Mouse (Mus musculus) mature B cell (primary cell): ENCODE results near the gene Ctnnd2.

Source experiments
- in situ Hi-C: fragments of 300-500 bp; cut with MboI; formaldehyde crosslinking; loops from 2 replicates; pipeline ENCODE4 v1.14.3; 2019

Ctnnd2 gene

DNA sequence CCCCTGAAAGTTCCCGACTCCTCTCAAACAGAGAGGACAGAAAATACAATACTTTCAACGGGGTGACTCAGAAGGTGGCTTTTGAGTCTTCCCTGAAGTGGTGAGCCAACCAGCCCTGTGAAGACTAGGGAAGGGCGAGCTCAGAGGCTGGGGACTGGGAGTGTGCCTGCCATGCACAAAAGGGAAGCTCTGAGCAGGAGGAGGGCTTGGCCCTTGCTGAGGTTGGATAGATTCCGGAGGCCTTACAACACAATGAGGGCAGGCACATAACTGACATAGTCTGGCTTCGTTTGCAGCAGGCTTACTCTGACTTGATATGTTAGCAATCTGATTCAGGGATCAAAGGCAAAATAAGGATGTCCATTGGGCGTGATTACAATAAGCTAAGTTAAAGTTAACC, 477.6 kb downstream of the Ctnnd2 start:
- in situ Hi-C loops, result no loop called here

DNA sequence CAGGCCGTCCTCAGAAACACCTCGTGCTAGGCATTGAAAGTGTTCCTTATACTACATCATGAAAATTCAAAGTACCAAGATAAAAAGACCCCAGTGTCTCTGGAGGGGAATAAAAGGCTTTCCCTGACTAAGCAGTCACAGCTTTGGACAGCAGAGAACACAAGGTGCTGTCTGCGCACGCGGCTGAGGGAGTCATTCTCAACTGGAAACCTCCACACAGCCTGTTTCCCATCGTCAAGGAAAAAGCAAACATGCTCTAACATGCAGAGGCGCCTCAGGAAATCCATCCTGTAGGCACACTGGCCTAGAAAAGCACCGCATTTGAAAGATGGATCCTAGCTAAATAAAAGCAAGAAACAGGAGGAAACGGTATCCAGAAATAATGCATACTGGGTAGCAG, 483.0 kb downstream of the Ctnnd2 start:
- in situ Hi-C loops, result no loop called here

DNA sequence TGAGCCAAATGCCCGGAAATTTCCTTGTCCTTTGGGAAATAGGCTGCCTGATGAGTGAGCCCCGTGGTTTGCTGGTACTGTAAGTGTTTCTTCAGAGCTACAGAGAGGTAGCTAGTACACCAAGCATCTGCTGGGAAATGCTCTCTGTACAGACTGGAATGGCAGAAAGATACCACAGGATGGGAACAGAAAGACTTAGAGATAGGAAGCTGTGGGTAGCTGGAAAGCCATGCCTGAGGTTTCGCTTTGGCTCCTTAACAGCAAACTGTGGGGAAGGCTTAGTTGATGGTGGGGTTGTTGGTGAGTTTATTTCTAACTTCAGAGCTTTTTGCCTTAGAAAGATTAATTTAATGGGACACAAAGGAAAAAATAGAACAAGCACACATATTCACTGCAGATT, 485.2 kb downstream of the Ctnnd2 start:
- in situ Hi-C loops, result no loop called here

DNA sequence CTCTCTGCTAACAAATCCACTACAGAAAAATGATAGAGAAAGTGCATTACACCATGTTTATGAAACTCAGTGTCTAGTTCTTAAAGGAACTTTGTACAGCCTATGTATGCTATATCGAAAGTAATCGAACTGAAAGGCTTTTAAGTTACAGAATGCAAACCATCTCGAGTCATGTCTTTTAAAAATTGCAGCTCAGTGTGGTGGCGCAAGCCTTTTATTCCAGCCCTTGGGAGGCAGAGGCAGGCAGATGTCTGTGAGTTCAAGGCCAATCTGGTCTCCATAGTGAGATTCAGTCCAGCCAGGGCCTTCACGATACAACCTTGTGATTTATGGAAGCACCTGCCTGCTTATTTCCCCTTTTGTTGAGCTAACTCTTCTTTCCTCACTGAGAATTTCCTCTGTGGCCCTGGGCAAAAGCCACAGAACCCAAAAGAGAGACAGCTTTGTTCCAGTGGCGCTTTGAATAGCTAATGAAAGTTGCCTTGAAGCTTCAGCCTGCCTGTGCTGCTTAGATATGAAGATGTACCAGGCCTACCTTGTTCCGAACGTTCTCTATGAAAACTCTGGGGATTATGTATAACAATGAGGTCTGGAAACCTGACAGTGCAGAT, 488.3 kb downstream of the Ctnnd2 start:
- in situ Hi-C loops, result no loop called here

DNA sequence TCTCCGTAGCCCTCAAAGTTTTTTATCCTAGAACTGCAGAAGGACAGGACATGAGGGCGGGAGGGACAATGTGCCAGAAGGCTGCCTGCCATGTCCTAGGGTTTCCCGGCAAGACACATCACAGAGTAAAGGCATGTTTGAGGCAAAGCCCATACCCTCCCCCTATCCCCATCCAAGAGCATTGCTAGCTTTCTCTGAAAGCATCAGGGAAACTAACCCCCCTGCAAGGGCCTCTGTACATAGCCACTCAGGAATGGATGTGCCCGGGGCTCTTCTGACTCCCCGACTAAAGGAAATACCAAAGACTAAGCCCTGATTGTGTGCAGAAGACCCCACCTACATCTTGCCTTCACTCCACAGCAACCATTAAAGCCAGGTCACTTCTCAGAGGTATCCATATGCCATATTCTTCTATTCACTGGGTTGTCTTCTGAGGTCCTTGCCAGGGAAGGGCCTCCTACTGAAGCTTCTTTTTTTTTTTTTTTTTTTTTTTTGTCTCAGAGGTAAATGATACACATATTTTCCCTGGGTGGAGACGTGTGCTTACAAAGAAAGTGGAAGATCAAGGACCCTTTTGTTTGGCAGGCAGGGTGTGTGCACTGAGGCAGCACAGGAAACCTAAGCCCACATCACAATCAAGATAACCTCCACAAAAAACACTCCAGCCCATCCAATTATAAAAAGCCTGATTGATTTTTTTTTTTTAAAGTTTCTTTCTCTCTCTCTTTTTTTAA, 489.5 kb downstream of the Ctnnd2 start:
- in situ Hi-C loops, result no loop called here

DNA sequence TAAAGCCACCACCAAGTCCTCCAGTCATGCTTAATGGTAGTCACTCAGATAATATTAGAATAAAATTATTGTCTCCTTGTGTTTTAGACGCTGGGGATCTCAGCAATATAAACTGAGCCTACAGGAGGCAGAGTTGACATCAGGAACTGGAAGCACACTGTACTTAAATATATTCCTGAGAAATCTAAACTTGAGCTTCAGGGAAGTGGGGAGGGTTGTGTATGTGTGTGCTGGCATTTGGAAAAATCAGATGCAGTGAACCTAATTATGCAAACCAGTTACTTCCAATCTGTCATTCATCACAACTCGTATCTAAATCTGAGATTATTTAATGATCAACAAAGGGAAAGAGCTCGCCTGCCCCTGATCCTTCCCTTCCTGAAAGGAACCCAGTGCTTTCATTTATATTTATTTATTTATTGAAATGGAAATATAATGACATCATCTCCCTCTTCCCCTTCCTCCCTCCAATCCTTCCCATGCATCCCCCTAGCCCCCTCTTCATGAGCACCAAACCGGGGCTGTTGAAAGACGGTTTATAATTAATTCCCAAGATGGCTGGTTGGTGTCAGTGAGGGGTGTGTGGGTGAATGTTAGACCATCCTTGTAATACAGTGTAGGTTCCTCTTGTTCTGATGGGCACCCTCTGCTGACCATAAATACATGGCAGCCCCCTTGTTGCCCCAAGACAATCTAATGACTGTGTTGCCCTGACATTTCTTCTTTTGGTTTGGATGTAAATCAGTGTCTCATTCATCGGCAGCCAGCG, 495.6 kb downstream of the Ctnnd2 start:
- in situ Hi-C loops, result no loop called here

DNA sequence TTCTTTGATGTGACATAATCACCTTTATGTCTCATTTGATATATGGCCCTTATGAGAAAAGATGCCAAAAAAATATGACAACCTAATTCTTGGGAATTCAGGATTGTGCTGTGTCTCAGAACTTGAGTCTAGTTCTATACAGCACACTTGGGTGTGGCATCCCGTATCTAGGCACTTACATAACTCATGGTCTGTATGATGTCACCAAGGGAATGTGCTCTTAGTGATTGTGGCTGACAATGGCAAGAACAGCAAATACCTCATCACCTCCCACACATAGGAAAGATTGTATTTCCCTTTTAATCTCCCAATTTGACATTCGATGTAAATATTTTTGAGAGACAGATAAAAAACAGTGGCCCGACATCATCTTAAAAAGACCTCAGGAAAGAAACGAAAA, 509.5 kb downstream of the Ctnnd2 start:
- in situ Hi-C loops, result no loop called here

DNA sequence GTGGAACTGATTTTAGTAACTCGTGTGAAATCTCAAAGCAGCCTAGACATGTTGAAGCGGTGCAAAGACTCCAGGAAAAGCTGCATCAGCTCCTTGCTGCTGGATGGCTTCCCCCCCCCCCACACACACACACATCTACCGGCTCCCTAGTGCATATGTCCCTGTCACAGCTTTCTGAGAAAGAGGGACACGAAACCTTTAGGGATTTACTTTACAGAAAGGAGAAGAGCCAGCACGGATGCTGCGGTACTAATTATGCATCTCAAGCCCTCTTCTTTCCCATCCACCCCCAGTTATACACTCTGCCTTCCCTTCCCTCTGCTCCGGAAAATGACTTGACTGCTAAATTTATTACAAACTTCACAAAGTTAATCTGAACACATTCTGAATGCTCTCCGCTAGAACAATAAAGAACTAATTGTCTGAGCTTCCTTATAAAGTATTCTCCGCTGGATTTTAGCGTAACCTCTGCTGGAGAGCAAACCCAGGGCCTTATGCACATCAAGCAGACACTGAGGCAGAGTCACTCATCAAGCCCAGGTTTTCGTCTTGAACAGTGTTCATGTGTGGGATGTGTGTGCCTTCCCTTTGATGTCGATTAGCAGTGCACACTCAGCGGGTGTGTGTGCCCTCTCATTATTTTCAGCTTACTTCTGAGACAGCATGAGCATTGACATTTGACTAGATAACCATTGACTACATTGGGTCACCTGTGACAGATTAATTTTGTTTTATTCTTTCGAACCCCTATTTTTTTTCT, 510.1 kb downstream of the Ctnnd2 start:
- in situ Hi-C loops, result no loop called here

DNA sequence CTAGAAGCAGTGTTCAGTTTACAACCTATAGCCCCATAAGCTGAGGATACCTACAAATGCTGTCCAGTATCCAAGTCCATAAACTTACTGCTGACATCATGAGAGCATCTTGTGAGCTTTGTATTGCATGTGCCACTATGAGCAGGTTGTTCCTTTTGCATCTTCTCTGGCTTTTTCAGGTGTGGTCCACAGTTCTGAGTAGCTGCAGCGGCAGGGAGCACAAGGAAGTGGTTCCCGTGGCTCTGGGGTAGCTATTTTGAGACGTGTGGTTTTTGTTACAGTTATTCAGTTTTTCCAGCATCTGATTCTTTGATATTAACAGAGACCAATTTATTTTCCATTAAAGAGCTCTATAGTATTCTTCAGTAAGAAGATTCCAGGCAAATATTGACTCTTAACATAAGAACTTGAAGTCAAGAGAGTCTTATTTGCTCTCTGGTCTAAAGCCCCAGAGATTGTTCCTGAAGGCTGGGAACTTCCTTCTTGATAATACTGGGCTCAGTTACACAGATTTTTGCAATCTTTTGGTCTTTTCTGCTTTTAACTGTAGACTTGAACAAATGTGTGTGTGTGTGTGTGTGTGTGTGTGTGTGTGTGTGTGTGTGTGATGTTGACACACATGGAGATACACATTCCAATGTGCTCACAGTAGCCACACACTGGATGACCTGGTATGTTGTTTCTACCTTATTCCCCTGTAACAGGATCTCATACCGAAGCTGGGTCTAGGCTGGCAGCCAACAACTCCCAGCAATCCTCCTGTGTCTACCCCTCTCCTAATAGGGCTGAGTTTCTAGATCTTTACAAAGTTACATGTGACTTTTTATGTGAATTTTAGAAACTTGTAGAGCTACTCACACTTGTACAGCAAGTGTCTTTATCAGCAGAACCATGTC, 514.1 kb downstream of the Ctnnd2 start:
- in situ Hi-C loops, result no loop called here

DNA sequence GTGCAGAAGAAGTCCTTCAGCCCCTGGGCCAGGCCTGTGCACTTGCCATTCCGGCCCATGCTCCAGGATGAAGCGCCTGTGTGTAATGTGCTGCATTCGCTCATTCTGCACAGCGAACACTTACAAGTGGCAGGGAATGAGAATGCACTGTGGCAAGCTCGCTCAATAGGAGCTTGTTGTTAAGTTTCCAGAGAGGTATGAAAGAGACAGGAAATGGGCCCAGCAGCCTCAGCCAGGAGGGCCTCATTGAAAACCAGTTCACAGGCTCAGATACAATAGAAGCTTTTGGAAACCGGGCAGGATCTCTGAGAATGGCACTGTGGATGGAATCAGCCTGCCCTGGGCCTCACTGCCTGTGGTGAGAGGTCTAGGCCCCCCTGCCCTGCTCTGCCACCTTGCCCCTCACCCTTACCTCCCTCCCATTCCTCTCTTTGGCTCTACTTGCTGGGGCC, 521.4 kb downstream of the Ctnnd2 start:
- in situ Hi-C loops, result no loop called here

DNA sequence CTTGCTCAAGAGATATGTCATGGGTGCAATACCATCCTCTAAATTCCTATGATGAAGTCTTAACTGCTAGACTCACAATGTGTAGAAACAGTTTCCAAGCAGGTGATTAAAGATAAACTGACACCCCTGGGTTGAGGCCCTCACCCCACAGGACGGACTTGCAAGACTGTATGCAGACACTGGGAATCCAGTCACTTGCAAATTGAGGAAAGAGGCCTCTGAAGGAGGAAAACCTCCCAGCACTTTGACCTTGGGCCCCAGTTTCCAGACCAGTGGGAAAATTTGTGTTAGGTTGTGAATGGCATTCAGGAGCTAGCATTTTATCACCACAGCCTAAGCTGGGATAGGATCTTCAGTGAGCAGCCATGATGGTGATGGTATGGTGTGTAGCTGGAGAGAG, 521.9 kb downstream of the Ctnnd2 start:
- in situ Hi-C loops, result no loop called here

DNA sequence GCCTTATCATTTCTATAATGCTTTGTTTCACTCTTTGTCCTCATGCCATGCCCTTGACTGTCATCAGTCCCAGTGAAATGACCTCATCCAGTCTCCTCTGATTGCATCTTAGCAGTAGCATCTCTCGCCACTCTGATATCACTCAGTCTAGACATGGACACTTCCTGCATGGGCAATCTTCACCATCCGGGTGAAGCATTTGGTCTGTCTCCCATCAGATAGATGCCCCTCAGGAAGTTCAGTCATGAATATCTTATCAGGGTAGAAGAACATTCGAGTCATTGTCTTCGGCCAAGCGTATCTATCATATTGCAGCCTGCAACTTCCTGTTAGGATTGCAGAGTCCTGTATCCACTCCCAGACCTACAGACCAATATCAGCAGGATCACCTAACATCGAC, 523.5 kb downstream of the Ctnnd2 start:
- in situ Hi-C loops, result no loop called here

DNA sequence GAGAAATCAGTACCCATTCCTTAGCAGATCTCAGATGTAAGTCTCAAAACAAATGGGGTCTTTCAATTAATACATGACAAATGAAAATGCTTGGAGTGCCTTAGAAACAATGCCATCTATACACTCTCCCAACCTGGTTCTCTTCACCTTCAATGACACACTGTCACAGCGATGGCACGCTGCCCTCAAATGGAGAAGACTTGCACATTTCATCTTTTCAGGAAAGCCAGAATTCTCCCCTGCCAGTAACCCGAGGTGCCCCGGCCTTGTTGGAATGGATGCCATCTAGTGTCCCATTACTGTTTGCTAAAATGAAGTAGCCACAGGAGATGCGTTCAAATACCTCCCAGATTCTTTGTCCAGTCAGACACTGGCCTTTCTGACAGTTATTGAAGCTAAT, 525.0 kb downstream of the Ctnnd2 start:
- in situ Hi-C loops, result no loop called here

DNA sequence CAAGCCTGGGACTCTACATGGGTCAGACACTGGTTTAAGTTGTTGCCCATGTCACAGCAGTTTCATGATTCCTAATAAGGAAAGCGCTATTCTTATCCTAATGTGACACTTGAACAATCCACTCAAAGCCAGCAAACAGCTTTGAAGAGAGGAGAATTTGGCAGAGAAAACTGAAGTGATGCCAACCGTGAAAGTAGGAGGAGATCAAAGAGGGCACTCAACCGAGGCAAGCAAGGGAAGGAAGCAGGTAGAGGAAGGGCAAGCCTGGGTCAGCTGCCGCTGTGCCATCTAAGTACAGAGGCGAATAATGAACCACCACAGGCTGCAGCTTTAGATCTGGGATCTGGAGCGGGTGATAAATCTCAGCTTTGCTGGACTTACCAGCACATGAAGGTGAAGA, 528.4 kb downstream of the Ctnnd2 start:
- in situ Hi-C loops, result no loop called here

DNA sequence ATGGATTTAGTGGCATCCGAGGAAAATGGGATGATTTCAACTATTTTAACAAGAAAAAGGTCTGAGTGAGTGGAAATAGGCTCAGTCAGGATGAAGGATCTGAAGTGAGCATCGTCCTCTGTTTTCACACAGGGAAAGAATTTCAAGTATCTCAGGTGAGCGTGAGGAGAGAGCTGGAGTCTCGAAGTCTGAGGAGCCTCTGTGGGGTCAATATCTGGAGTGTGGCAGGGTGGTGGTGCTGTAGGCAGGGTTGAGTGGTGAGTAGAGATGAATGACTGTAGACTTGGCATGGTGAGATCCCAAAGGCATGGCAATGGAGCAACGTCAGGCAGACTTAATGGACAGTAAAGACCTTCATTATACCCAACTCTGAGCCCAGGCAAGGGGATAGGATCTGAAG, 529.2 kb downstream of the Ctnnd2 start:
- in situ Hi-C loops, result no loop called here

DNA sequence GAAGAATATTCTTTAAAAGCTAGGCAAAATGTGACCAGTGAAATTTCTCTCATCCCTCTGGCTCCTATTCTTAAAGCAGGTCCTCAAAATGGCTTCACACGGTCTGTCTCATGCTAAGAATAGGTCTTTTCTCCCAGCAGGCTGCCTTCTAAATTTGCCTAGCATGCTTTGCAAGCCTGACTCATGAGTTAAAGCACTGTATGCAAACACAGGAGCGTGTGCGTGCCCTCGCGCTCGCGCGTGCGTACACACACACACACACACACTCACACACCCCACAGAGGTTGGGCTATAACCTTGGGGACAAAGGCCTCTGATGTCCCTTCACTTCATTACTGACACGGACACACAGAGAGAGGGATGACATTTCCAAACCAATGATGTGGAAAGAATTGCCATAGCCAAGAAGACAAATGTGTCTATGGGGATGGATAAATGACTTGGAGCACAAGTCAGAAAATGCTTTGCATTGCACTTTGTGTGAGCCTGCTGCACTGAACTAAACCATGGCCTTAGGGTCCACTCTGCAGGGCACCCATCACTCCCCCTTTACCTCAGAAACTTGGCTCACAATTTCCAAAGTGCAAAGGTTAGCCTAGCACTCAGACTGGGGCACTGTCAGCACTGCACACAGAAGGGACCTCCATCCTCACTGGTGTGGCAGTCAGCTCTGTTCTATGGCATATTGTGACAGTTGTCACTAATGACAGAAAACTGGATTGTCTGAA, 536.8 kb downstream of the Ctnnd2 start:
- in situ Hi-C loops, result no loop called here

DNA sequence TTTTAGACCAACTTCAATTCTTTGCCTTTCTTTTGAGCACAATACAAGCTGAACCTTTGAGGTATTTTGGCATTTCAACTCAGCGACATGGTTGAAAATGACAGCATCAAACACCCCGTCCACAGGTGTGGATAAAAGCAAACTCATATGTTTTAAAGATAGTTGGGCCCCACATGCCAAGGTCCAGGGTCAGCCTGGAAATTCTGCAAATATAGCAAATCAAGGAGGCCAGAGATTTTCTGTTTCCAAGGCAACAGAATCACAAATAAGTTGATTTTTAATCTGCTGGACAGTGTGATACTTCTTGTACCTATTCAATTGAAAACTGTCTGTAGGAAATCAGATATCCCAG, 537.3 kb downstream of the Ctnnd2 start:
- in situ Hi-C loops, result no loop called here

DNA sequence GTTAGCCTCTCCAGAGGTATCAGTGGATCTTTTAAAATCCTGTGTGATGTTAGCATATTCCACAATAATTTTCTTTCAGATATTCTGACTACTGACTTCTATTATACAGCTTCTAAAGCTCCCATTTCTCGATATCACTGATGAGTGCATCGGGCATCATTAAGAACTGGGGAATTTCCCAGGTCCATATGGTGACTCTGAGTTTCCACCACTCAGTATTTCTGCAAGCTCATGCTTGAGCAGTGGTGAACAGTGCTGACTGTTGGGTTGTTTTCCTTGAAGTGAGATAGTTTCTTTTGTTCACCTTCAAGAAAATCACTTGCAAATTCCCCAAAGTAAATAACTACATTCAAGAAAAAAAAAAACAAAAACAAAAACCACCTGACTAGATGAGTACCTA, 542.4 kb downstream of the Ctnnd2 start:
- in situ Hi-C loops, result no loop called here

DNA sequence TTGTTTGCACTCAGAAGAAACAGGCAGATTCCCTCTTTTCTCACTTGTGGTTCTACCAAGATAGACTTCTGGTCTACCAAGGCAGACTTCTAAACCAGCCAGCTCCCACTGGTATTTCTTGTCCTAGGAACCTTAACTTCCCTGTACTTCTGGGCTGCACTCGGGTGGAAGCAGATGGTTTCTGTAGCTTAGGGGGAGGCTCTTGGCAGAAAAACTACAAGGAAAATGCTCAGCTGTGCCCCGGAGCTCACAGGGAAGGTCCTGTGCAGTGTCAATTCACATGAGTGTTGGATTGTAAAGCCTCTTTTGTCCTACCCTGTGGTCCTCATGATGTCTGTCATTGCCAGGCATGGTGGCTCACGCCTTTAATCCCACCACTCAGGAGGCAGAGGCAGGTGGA, 546.4 kb downstream of the Ctnnd2 start:
- in situ Hi-C loops, result no loop called here

DNA sequence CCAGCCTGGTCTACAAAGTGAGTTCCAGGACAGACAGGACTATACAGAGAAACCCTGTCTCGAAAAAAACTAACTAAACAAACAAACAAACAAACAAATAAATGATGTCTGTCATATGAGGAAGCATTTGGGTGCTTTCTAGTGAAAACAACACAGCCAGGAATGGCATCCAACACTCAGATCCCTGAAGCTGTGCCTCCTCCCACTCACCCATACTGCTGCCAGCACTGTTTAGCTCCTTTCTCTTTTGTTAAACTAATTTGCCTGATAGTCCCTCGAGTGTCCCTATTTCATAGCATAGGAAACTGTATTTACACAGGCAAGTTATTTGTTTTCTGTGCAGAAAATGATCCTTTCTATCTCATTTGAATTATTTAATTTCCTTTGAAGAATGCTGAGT, 546.8 kb downstream of the Ctnnd2 start:
- in situ Hi-C loops, result no loop called here

DNA sequence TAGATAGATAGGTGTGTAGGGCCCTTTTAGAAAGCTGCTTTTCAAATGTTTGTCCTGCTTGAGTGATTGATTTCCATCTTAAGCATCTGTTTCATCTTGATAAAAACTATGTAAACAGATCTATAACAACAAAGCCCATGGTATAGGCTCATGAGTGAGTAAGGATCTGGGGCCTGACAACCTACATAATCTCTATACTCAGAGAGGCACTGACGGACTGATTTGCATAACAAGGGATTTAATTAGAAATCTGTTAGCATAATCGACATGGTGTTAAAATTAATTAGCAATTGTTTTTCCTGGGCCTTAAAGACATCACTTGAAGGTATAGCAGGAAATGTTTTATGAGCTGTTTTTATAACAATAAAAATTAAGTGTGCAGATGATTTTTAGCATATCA, 548.7 kb downstream of the Ctnnd2 start:
- in situ Hi-C loops, result no loop called here
